Mouse (Mus musculus) stomach, postnatal 0 days (tissue): ENCODE data around the gene Tmed10. TPM values are rescaled to one million over a fixed set of nuclear protein-coding genes. Genes with fewer than 3 reads are reported as not detected.

Experiments
- ATAC-seq: fragments of 200-750 bp; cut with Nextera tagmentation; 2 replicates; pipeline ENCODE4 v1.8.0; 2017; ENCODE audit not compliant: low FRiP score, low TSS enrichment
- DNase-seq: peaks from one replicate; pipeline ENCODE4 v3.0.0-alpha.2; 2016; ENCODE audit warnings: low spot score
- H3K27ac ChIP-seq: fragments of 300-500 bp; sonication (generic); replicated peaks from 2 replicates; pipeline ENCODE4 v1.5.1; 2014; ENCODE audit warnings: mild to moderate bottlenecking, control low read depth
- H3K27me3 ChIP-seq: fragments of 300-500 bp; sonication (generic); 2 replicates; pipeline ENCODE4 v1.6.1; 2014; ENCODE audit warnings: low read length; ENCODE audit not compliant: control insufficient read depth, insufficient read depth
- H3K36me3 ChIP-seq: fragments of 300-500 bp; sonication (generic); 2 replicates; pipeline ENCODE4 v1.6.1; 2014; ENCODE audit warnings: low read length, mixed read lengths; ENCODE audit not compliant: control insufficient read depth, insufficient read depth
- H3K4me1 ChIP-seq: fragments of 300-500 bp; sonication (generic); replicated peaks from 2 replicates; pipeline ENCODE4 v1.6.1; 2014; ENCODE audit warnings: antibody characterized with exemption; ENCODE audit not compliant: control insufficient read depth, insufficient read depth
- H3K4me2 ChIP-seq: fragments of 300-500 bp; sonication (generic); replicated peaks from 2 replicates; pipeline ENCODE4 v1.6.1; 2014; ENCODE audit warnings: low read depth, mild to moderate bottlenecking, control low read depth, moderate library complexity
- H3K4me3 ChIP-seq: fragments of 300-500 bp; sonication (generic); 2 replicates; pipeline ENCODE4 v1.5.1; 2014; ENCODE audit warnings: low read depth, low read length, control low read depth
- H3K9ac ChIP-seq: fragments of 300-500 bp; sonication (generic); 2 replicates; pipeline ENCODE4 v1.6.1; 2014; ENCODE audit warnings: mild to moderate bottlenecking, low read length, control low read depth, mixed read lengths
- H3K9me3 ChIP-seq: fragments of 300-500 bp; sonication (generic); 2 replicates; pipeline ENCODE4 v1.6.1; 2016; ENCODE audit warnings: low read length; ENCODE audit not compliant: control insufficient read depth
- CTCF ChIP-seq: IDR thresholded peaks from 2 replicates; pipeline ENCODE4 v1.5.1; 2016; ENCODE audit warnings: antibody characterized with exemption, low read depth, mild to moderate bottlenecking, moderate library complexity
- EP300 ChIP-seq: optimal IDR thresholded peaks from 2 replicates; pipeline ENCODE3; 2016; ENCODE audit warnings: antibody characterized with exemption
- WGBS: fragments of 180-500 bp; shearing (Covaris S2); extraction: QIAGEN DNeasy Blood & Tissue Kit; methylation state at CpG from one replicate; pipeline ENCODE4 v1.1.7; 2014; 5-methylcytosine and 5-hydroxymethylcytosine counted together
- polyA plus RNA-seq: library from polyadenylated mRNA; unstranded; fragments of >200 nt; fragmentation: Nextera tagmentation; extraction: Ambion mirVana; gene quantifications from 2 replicates; pipeline ENCODE4 v1.2.1, GENCODE M21; 2015

The Tmed10 gene
- polyA plus RNA-seq, 1 experiment from 2014 or later: 370 TPM

DNA sequence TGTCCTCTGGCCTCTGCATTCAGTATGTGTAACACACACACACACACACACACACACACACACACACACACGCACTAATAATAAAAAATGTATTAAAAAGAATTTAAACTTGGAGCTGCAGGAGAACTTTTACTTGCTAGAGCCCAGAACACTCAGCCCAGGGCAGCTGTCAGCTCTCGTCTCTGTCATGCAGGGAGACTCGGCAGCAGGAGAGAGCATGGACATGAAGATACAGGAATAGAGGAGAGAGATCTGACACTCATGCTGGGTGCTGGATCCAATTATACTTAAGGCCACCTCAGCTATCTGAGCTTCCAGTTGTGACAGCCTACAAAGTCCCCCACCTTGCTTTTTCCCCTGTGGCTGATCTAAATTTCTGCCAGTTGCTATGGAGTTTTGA, 41.2 kb upstream of the Tmed10 start:
- Histone ChIP-seq H3K27me3 (no peaks in the 10 kb centered on the region), H3K27ac (no peak overlapping the region), H3K9me3 (peaks cover 6% of the 10 kb centered on the region; the same call in 1 of the 2 replicates), H3K36me3 (no peaks in the 10 kb centered on the region), H3K4me1 (no peaks in the 10 kb centered on the region), H3K4me2 (no peak overlapping the region), H3K9ac (no peak overlapping the region), H3K4me3 (no peak overlapping the region)
- ATAC-seq (no peak), DNase-seq (no peak)
- TF ChIP-seq CTCF (no peak), EP300 (no peak)
- WGBS: 79% methylated on average over 3 of the region's 3 CpGs

DNA sequence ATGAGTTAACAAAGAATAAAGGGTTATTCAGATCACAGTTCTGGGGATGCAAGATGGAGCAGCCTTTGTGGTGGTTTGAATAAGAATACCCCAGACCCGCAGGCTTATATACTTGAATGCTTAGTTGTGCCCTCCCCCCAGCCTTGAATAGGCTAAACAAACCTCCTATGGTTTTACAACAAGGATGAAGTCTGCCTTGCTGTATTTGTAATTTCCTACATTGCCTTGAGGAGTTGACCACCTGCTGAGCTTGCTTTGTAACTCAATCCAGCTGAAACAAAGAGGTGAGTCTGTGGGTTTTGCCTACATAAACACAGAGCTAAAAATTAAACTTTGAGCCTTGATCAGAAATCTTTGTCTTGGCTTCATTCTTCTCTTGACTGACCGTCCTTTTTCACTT, 36.5 kb upstream of the Tmed10 start:
- ATAC-seq (no peak), DNase-seq (no peak)
- no peaks in the 10 kb centered on the region for H3K4me1 ChIP-seq
- H3K27ac ChIP-seq: no peak overlapping the region
- H3K4me2 ChIP-seq: no peak overlapping the region
- H3K9ac ChIP-seq: no peak overlapping the region
- no peaks in the 10 kb centered on the region for H3K36me3 ChIP-seq
- H3K27me3 ChIP-seq: no peaks in the 10 kb centered on the region
- TF ChIP-seq EP300 (no peak), CTCF (no peak)
- WGBS: 63% methylated on average over 2 of the region's 2 CpGs
- H3K4me3 ChIP-seq: no peak overlapping the region
- H3K9me3 ChIP-seq: peaks cover 6% of the 10 kb centered on the region; the same call in 1 of the 2 replicates

DNA sequence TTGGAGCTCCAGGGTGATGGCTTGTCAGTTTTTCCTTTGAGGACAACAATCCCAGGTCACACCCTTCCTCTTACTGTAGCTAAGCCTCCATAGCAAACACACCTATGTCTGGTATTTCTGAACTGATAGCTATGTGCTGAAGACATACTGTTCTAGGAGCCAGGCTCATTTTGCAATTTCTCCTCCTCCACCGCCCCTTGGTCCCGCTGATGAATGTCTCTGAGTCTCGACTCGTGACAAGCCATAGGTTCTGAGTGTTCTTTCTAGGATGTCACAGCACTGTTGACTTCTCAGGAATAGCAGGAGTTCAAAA, 23.3 kb upstream of the Tmed10 start:
- DNase-seq: peak; percentile 35
- Histone ChIP-seq H3K27ac (peak overlapping the region; percentile 53), H3K4me1 (no peaks in the 10 kb centered on the region), H3K4me2 (no peak overlapping the region), H3K27me3 (no peaks in the 10 kb centered on the region), H3K36me3 (no peaks in the 10 kb centered on the region), H3K4me3 (no peak overlapping the region), H3K9ac (no peak overlapping the region), H3K9me3 (no peaks in the 10 kb centered on the region)
- WGBS: 31% methylated on average over 4 of the region's 4 CpGs
- peak; percentile 86 for ATAC-seq
- TF ChIP-seq EP300 (peak; percentile 67), CTCF (no peak)

DNA sequence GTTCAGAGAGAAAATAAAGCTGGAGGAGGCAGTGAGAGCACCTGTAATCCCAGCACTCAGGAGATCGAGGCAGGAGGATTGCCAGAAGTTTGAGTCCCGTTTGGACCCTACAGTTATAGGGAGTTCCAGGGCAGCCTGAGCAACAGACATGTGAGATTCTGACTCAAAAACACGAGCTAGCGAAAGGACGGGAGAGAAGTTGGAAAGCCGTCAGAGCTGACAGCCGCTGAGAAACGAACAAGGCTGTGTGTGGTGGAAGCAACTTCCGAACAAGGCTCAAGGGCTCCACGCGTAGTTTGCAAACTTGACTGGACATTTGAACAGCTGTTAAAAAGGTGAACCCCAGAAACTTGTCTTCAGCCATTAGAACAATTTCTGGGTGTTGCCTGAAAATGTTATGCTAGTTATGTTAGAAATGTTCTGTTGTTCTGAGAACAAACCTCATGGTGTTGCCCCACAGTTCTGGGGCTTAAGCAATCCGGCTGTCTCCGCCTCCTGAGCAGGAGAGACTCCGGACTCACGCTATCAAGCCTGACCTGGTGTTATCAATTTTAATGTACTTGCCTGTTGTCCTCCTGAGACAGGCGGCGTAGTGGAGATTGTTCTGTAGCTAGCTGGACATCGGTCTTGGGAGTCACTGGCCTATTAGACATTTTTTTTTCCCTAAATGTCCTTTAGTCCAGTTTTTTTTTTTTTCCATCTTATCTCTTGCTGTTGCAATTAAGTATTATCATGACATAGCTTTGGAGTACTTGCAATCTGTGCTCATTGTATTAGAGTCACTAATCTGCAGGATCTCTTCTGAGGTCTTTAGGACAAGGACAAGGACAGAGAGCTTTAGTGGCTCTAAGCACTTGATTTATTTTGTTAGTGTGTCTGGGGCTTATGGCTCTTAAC, 22.7 kb upstream of the Tmed10 start:
- Histone ChIP-seq H3K27ac (peak overlapping the region; percentile 71), H3K9ac (peak overlapping the region; percentile 13; the same call in 1 of the 2 replicates), H3K4me3 (no peak overlapping the region), H3K27me3 (no peaks in the 10 kb centered on the region), H3K9me3 (no peaks in the 10 kb centered on the region), H3K4me2 (no peak overlapping the region; the same call in 1 of the 2 replicates), H3K36me3 (no peaks in the 10 kb centered on the region), H3K4me1 (no peaks in the 10 kb centered on the region)
- peak; percentile 74 for ATAC-seq
- DNase-seq: peak; percentile 69
- WGBS: 54% methylated on average over 18 of the region's 18 CpGs
- TF ChIP-seq EP300 (peak; percentile 52), CTCF (no peak)

DNA sequence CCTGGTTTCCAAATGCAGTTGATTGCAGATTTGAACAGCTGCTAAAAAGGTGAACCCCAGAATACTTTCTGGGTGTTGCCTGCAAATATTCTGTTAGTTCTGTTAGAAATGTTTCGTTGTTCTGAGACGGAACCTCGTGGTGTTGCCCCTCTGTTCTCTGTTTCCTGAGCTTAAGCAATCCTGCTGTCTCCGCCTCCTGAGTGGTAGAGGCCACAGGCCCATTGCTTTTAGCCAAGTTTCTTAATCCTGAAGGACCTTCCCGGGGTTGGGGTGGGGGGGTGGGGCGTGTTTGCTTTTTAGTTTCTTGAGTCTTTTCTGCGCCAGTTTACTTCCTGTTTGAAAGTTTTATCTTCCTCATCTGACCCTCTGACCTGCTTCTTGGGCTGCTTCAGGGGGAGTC, 19.3 kb upstream of the Tmed10 start:
- H3K27ac ChIP-seq: peak overlapping the region; percentile 45
- H3K9ac ChIP-seq: no peak overlapping the region
- ATAC-seq: no peak
- H3K4me1 ChIP-seq: no peaks in the 10 kb centered on the region
- no peaks in the 10 kb centered on the region for H3K9me3 ChIP-seq
- no peak for TF ChIP-seq CTCF
- TF ChIP-seq EP300: no peak
- DNase-seq: no peak
- 43% methylated on average over 7 of the region's 7 CpGs for WGBS
- no peaks in the 10 kb centered on the region for H3K36me3 ChIP-seq
- H3K27me3 ChIP-seq: no peaks in the 10 kb centered on the region
- no peak overlapping the region for H3K4me2 ChIP-seq
- H3K4me3 ChIP-seq: no peak overlapping the region

DNA sequence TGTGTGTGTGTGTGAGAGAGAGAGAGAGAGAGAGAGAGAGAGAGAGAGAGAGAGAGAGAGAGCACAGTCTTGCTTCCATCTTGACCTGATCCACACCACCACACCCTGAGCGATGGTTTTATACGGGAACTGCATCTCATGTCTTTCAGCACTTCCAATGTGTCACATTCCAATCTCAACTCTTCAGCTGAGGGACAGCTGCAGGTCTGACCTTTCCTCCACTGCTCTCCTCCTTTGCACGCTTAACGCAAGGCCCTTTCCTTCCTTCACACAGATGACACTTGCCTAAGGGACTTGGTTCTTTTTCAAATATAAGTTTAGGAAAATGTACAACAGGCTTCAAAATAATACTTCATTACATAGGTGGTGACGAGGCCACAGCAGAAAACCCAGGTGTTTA, 18.9 kb upstream of the Tmed10 start:
- Histone ChIP-seq H3K4me3 (no peak overlapping the region), H3K9me3 (no peaks in the 10 kb centered on the region), H3K9ac (no peak overlapping the region), H3K27me3 (no peaks in the 10 kb centered on the region), H3K27ac (no peak overlapping the region), H3K4me2 (no peak overlapping the region), H3K36me3 (no peaks in the 10 kb centered on the region), H3K4me1 (no peaks in the 10 kb centered on the region)
- ATAC-seq: no peak
- TF ChIP-seq CTCF (no peak), EP300 (no peak)
- no peak for DNase-seq
- WGBS: 72% methylated on average over 5 of the region's 5 CpGs
